In the genomic region with DNA sequence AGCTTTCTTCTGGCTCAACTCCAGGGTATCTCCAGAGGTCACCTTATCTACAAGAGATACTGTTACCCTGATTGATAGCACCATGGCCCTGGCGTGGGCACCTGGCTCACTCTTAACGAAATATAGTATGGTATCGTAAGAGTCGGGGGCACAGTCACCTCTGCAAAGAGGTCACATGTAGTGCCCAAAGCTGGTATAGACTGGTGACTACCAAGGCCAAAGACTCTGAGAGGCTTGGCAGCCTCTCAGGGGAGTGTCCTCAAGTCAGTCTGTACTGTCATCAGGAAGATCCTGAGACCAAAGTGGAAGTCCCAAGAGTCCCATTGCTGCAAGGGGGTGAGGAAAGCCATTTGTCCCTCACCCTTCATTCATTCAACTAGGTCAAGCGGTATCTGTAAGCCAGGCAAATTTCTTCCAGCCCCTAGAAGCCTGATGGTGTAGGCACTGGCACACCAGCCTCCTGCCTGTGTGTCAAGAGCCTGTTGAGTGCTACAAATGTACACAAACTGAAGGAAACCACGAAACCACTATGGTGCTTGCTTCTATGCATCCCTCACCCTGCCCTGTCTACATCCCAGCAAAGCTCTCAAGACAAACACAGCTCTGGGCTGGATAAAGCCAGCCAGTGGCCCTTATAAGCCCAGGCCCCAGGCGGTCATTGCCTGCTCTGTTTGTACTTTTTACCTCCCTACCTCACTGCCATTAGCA, we compare ENCODE assay signal across 22 mouse cellular contexts. TPM values are rescaled to one million over a fixed set of nuclear protein-coding genes. Genes with fewer than 3 reads are reported as not detected.
"Had no signal": no experiment of that assay in that cellular context is flagged by ENCODE, and none has a peak within 500 bp of the region (broad histone marks: within the 10 kb centered on the region; RNA-seq: fewer than 3 reads in every experiment).

No protein-coding gene starts in this region.

- H3K9me3 ChIP-seq: limb, embryonic 15.5 days; midbrain, embryonic 10.5 days; neural tube, embryonic 15.5 days; stomach, embryonic 15.5 days had no signal

- H3K4me1 ChIP-seq: limb, embryonic 15.5 days; midbrain, embryonic 10.5 days; neural tube, embryonic 15.5 days; stomach, embryonic 15.5 days had no signal

- DNase-seq: kidney, adult 11 months; kidney, adult 9 months; kidney, postnatal 36 days; layer of hippocampus, adult 9-11 months; layer of hippocampus, postnatal 36 days; lung, postnatal 4 days; midbrain, embryonic 14.5 days; retina, postnatal 1 day; thymus, adult 2 months; thymus, postnatal 25 days had no signal

- H3K4me2 ChIP-seq: limb, embryonic 15.5 days; neural tube, embryonic 15.5 days; stomach, embryonic 15.5 days had no signal

- H3K9ac ChIP-seq: limb, embryonic 15.5 days; neural tube, embryonic 15.5 days; stomach, embryonic 15.5 days had no signal

- H3K4me3 ChIP-seq: limb, embryonic 15.5 days; midbrain, embryonic 10.5 days; myocyte; neural tube, embryonic 15.5 days; stomach, embryonic 15.5 days had no signal

- H3K27me3 ChIP-seq: limb, embryonic 15.5 days; neural tube, embryonic 15.5 days; stomach, embryonic 15.5 days had no signal

- H3K27ac ChIP-seq: kidney, postnatal 0 days; limb, embryonic 15.5 days; midbrain, embryonic 10.5 days; neural tube, embryonic 15.5 days; stomach, embryonic 15.5 days had no signal

RNA-seq across cellular contexts. Expression of a gene that starts 54.0 kb away (rescaled TPM):
- polyA plus RNA-seq: kidney, postnatal 0 days; limb, embryonic 11.5 days; limb, embryonic 15.5 days; liver, embryonic 16.5 days; midbrain, embryonic 10.5 days; midbrain, embryonic 14.5 days; myocyte; neural tube, embryonic 11.5 days; neural tube, embryonic 15.5 days; spleen, adult 2 months; stomach, embryonic 15.5 days; testis, adult 2 months; thymus, adult 2 months; urinary bladder, adult 2 months had no signal
